ENCODE assay signal across 9 mouse cellular contexts in genomic region chr9:9583011-9583605, GRCm38 (mm10).
A peak's percentile ranks its signal among the peaks of the same experiment; 100 is the strongest.
DNase-seq lines count a peak whose midpoint lies in the region; ATAC-seq lines count a peak whose summit lies in the region.
"Had no signal": no experiment of that assay in that cellular context is flagged by ENCODE, and none has a peak within 500 bp of the region (broad histone marks: within the 10 kb centered on the region; RNA-seq: fewer than 3 reads in every experiment).

No protein-coding gene starts in this region.

- ATAC-seq in midbrain, embryonic 16.5 days: peak; percentile 78

- H3K4me1 ChIP-seq in midbrain, embryonic 16.5 days (ENCODE audit: control insufficient read depth, insufficient read depth, low read length): no peaks in the 10 kb centered on the region
- H3K4me1 ChIP-seq in midbrain, embryonic 10.5 days: no peaks in the 10 kb centered on the region

- H3K4me3 ChIP-seq in midbrain, embryonic 16.5 days (ENCODE audit: low read depth, low read length): no peak overlapping the region
- H3K4me3 ChIP-seq in midbrain, embryonic 10.5 days: no peak overlapping the region

- no peaks in the 10 kb centered on the region for H3K36me3 ChIP-seq in midbrain, embryonic 16.5 days (ENCODE audit: control insufficient read depth, insufficient read depth, low read length)
- H3K36me3 ChIP-seq in midbrain, embryonic 10.5 days: no peaks in the 10 kb centered on the region

- DNase-seq in adrenal gland, adult 2 months: peak; percentile 12
- no peak for DNase-seq in adrenal gland, adult 18-20 months (ENCODE audit: low spot score in 2 of 2)
- DNase-seq in midbrain, embryonic 10.5 days (ENCODE audit: low spot score): no peak
- DNase-seq in layer of hippocampus, adult 8-10 months (ENCODE audit: low spot score in 2 of 2): peak; percentile 83 to 84
- DNase-seq in right cerebral cortex, postnatal 14 days: peak; percentile 17
- DNase-seq in urinary bladder, adult 18-20 months (ENCODE audit: low spot score in 2 of 2): no peak
- DNase-seq in embryo, embryonic 10.5 days (ENCODE audit: low spot score): no peak

- no peak overlapping the region for H3K9ac ChIP-seq in midbrain, embryonic 16.5 days (ENCODE audit: low read depth, low read length)
- H3K9ac ChIP-seq: liver, embryonic 14.5 days had no signal

- 57% methylated on average over 2 of the region's 2 CpGs for WGBS in midbrain, embryonic 16.5 days
- 78% methylated on average over 2 of the region's 2 CpGs for WGBS in midbrain, embryonic 10.5 days

- H3K4me2 ChIP-seq in midbrain, embryonic 16.5 days (ENCODE audit: low read length): no peak overlapping the region

- H3K9me3 ChIP-seq in midbrain, embryonic 16.5 days (replicated peaks; ENCODE audit: control insufficient read depth, low read length, poor library complexity, severe bottlenecking): no peaks in the 10 kb centered on the region
- H3K9me3 ChIP-seq in midbrain, embryonic 10.5 days (replicated peaks): no peaks in the 10 kb centered on the region

- no peaks in the 10 kb centered on the region for H3K27me3 ChIP-seq in midbrain, embryonic 16.5 days (ENCODE audit: control insufficient read depth, insufficient read depth, low read depth, low read length)
- H3K27me3 ChIP-seq in midbrain, embryonic 10.5 days (ENCODE audit: low read depth, poor library complexity, severe bottlenecking): no peaks in the 10 kb centered on the region

- H3K27ac ChIP-seq in midbrain, embryonic 16.5 days (ENCODE audit: low read length): no peak overlapping the region
- H3K27ac ChIP-seq in midbrain, embryonic 10.5 days (replicated peaks): no peak overlapping the region
- H3K27ac ChIP-seq: liver, embryonic 14.5 days had no signal

Comparison
In these comparisons a context has a peak if more than half of its experiments do, and no peak if none do; other contexts are left out.
1. DNase-seq: peak in adrenal gland, adult 2 months (single experiment), layer of hippocampus, adult 8-10 months (2 of 2) and right cerebral cortex, postnatal 14 days (single experiment); none in adrenal gland, adult 18-20 months (0 of 2), midbrain, embryonic 10.5 days (single experiment), urinary bladder, adult 18-20 months (0 of 2) and embryo, embryonic 10.5 days (single experiment).